Mouse (Mus musculus) liver, embryonic 14.5 days (tissue): ENCODE data around the gene Chid1.

Source experiments
- CTCF ChIP-seq: IDR thresholded peaks from 2 replicates; pipeline ENCODE4 v1.5.1; 2016; ENCODE audit warnings: antibody characterized with exemption, low read depth, control low read depth
- EP300 ChIP-seq: IDR thresholded peaks from 2 replicates; pipeline ENCODE4 v1.6.1; 2016; ENCODE audit warnings: antibody characterized with exemption, low read depth

GRCm38 (mm10) chr7:141466607-141467148, 73.0 kb downstream of the Chid1 start:
- TF ChIP-seq CTCF (no peak), EP300 (no peak)
